Mouse (Mus musculus) stomach, embryonic 15.5 days (tissue): ENCODE measurements at regions not wholly inside any gene's neighbourhood (a gene's known extent, or its start where the extent isn't known, plus 50 kb on each side); places are given as distances from the start of the nearest gene placed in this dataset.
"Not testable (repeated sequence)": the region's sequence is repeated elsewhere in the genome, so short reads cannot be mapped to it uniquely, and the experiment has no call there.

Experiments
- ATAC-seq: fragments of 200-750 bp; cut with Nextera tagmentation; 2 replicates; pipeline ENCODE4 v1.8.0; 2017; ENCODE audit warnings: low read depth, moderate number of reproducible peaks, moderate TSS enrichment; ENCODE audit not compliant: insufficient read depth, low FRiP score
- H3K27ac ChIP-seq: fragments of 300-500 bp; sonication (generic); 2 replicates; pipeline ENCODE4 v1.5.1; 2015; ENCODE audit warnings: mild to moderate bottlenecking, inconsistent platforms
- H3K27me3 ChIP-seq: fragments of 300-500 bp; sonication (generic); replicated peaks from 2 replicates; pipeline ENCODE4 v1.6.1; 2015; ENCODE audit warnings: inconsistent platforms
- H3K36me3 ChIP-seq: fragments of 300-500 bp; sonication (generic); 2 replicates; pipeline ENCODE4 v1.6.1; 2015; ENCODE audit warnings: inconsistent platforms
- H3K4me1 ChIP-seq: fragments of 300-500 bp; sonication (generic); 2 replicates; pipeline ENCODE4 v1.6.1; 2015; ENCODE audit warnings: inconsistent platforms
- H3K4me2 ChIP-seq: fragments of 300-500 bp; sonication (generic); 2 replicates; pipeline ENCODE4 v1.6.1; 2015; ENCODE audit warnings: mild to moderate bottlenecking, inconsistent platforms
- H3K4me3 ChIP-seq: fragments of 300-500 bp; sonication (generic); replicated peaks from 2 replicates; pipeline ENCODE4 v1.5.1; 2015; ENCODE audit warnings: inconsistent platforms
- H3K9ac ChIP-seq: fragments of 300-500 bp; sonication (generic); 2 replicates; pipeline ENCODE4 v1.6.1; 2015; ENCODE audit warnings: inconsistent platforms
- H3K9me3 ChIP-seq: fragments of 300-500 bp; sonication (generic); 2 replicates; pipeline ENCODE4 v1.6.1; 2016; ENCODE audit warnings: inconsistent platforms
- WGBS: fragments of 180-500 bp; shearing (Covaris S2); methylation state at CpG from one replicate; pipeline ENCODE4 v1.1.7; 2015; 5-methylcytosine and 5-hydroxymethylcytosine counted together

DNA sequence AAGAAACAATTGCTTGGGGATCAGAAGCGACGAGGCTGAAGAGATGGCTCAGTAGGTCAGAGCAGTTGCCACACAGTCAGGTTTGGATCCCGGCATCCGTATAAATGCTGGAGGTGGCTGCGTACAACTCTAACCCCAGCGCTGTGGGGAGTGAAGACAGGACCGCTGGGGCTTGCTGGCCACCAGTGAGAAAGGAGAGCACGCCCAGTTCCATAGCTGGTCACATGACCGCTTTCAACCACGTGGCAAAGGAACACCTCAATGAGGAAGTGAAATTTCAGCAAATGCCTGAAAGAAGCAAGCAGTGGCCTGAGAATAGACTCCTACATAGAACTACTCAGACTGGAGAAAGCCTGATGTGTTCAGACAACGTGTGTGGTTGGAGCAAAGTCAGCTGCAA lies 148.3 kb upstream of the Ipo5 start:
- peak; percentile 53; the same call in 1 of the 2 replicates for ATAC-seq
- H3K9ac ChIP-seq, result no peak overlapping the region
- H3K27ac ChIP-seq, result peak overlapping the region; percentile 26; the same call in 1 of the 2 replicates
- no peak overlapping the region for H3K4me3 ChIP-seq
- WGBS, result 67% methylated on average over 11 of the region's 11 CpGs
- no peaks in the 10 kb centered on the region for H3K27me3 ChIP-seq
- no peaks in the 10 kb centered on the region for H3K36me3 ChIP-seq
- H3K4me1 ChIP-seq, result 0 out of 2 replicates have a peak, but pooled peaks cover 3% of the 10 kb centered on the region
- no peaks in the 10 kb centered on the region for H3K9me3 ChIP-seq
- peak overlapping the region; percentile 17 for H3K4me2 ChIP-seq

DNA sequence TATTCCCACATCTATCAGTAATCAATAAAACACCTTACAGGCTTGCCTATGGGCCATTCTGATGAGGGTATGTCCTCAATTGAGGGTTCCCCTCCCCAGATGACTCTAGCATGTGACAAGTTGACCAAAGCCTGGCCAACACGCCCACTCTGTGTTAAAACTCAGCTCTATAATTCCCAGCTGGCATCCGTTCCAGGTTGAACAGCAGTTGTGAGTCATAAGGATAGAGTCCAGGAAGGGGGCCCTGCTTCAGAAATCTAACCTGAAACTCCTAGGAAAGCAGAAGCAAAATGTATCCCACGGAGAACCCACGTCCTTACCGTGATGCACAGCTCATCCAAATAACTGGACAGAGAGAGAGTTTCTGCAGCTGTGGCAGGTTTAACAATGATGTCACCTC lies 147.2 kb upstream of the Ipo5 start:
- 70% methylated on average over 5 of the region's 5 CpGs for WGBS
- no peak overlapping the region for H3K9ac ChIP-seq
- ATAC-seq, result no peak
- no peaks in the 10 kb centered on the region for H3K27me3 ChIP-seq
- H3K36me3 ChIP-seq, result no peaks in the 10 kb centered on the region
- H3K4me1 ChIP-seq, result 0 out of 2 replicates have a peak, but pooled peaks cover 3% of the 10 kb centered on the region
- H3K4me3 ChIP-seq, result no peak overlapping the region
- H3K27ac ChIP-seq, result no peak overlapping the region
- no peaks in the 10 kb centered on the region for H3K9me3 ChIP-seq
- H3K4me2 ChIP-seq, result no peak overlapping the region

- Histone ChIP-seq H3K4me3 (no peak overlapping the region), H3K27me3 (no peaks in the 10 kb centered on the region), H3K36me3 (no peaks in the 10 kb centered on the region), H3K4me1 (0 out of 2 replicates have a peak, but pooled peaks cover 3% of the 10 kb centered on the region), H3K9ac (no peak overlapping the region), H3K9me3 (no peaks in the 10 kb centered on the region), H3K4me2 (no peak overlapping the region), H3K27ac (no peak overlapping the region)
- no peak for ATAC-seq
- 64% methylated on average over 3 of the region's 3 CpGs for WGBS
Observed at GRCm38 (mm10) chr14:120764386-120764785, 146.6 kb upstream of the Ipo5 start.

DNA sequence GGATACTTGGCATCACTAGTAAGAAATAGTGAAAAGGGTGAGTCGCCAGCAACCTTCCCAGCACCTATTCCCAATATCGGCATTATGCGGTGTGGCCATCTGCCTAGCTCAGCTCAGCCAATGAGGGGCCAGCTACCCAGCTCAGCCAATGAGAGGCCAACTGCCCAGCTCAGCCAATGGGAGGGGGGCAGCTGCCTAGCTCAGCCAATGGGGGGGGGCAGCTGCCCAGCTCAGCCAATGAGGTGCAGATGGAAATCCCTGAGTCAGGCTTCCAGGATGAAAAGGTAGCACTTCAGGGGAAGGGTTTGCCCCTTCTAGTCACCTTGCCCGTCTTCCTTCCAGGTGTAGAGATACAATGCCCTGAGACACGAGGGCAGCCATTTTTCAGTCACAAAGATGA lies 144.6 kb upstream of the Ipo5 start:
- ATAC-seq, result no peak
- Histone ChIP-seq H3K4me2 (no peak overlapping the region), H3K27ac (no peak overlapping the region), H3K9ac (no peak overlapping the region), H3K9me3 (no peaks in the 10 kb centered on the region), H3K36me3 (no peaks in the 10 kb centered on the region), H3K27me3 (no peaks in the 10 kb centered on the region), H3K4me3 (no peak overlapping the region), H3K4me1 (0 out of 2 replicates have a peak, but pooled peaks cover 3% of the 10 kb centered on the region)
- WGBS, result 86% methylated on average over 5 of the region's 5 CpGs

DNA sequence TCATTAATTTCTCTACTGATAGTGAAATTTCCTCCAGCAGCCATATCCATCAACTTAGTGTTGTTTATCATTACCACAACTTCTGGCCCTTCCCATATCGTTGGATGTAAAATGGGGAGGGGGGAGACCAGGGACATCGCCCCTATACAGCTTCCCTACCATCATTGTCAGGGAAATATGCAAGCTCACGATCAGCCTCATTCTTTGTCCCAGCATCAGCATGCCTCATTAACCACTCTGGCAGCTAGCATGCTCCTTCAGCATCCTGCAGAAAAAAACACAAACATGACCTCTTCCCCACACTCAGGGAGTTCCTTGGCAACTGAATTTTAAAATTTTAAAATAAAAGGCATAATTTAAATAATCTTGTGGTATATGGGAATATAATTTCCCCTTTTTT lies 140.4 kb upstream of the Ipo5 start:
- no peaks in the 10 kb centered on the region for H3K27me3 ChIP-seq
- no peak overlapping the region for H3K4me3 ChIP-seq
- no peak overlapping the region for H3K4me2 ChIP-seq
- H3K9me3 ChIP-seq, result no peaks in the 10 kb centered on the region
- no peaks in the 10 kb centered on the region for H3K36me3 ChIP-seq
- no peak overlapping the region for H3K27ac ChIP-seq
- ATAC-seq, result no peak
- H3K9ac ChIP-seq, result no peak overlapping the region
- WGBS, result 75% methylated on average over 3 of the region's 3 CpGs
- H3K4me1 ChIP-seq, result no peaks in the 10 kb centered on the region

DNA sequence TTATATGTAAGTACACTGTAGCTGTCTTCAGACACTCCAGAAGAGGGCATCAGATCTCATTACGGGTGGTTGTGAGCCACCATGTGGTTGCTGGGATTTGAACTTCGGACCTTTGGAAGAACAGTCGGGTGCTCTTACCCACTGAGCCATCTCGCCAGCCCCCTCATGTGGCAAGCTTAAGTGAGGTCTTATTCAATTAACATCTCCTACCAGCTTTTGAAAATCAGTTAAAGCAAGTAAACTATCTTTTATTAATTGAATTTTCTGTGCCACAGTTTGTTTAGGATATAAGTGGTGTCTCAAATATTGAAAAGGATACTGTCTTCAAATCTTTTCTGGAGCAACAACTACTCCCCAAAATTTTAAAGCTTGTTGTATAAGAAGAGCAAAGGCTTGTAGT lies 138.0 kb upstream of the Ipo5 start:
- H3K4me1 ChIP-seq, H3K9ac ChIP-seq, ATAC-seq, H3K4me2 ChIP-seq, H3K4me3 ChIP-seq, H3K27me3 ChIP-seq, H3K9me3 ChIP-seq, H3K36me3 ChIP-seq, H3K27ac ChIP-seq: not testable (repeated sequence)
- 79% methylated on average over 4 of the region's 4 CpGs for WGBS

DNA sequence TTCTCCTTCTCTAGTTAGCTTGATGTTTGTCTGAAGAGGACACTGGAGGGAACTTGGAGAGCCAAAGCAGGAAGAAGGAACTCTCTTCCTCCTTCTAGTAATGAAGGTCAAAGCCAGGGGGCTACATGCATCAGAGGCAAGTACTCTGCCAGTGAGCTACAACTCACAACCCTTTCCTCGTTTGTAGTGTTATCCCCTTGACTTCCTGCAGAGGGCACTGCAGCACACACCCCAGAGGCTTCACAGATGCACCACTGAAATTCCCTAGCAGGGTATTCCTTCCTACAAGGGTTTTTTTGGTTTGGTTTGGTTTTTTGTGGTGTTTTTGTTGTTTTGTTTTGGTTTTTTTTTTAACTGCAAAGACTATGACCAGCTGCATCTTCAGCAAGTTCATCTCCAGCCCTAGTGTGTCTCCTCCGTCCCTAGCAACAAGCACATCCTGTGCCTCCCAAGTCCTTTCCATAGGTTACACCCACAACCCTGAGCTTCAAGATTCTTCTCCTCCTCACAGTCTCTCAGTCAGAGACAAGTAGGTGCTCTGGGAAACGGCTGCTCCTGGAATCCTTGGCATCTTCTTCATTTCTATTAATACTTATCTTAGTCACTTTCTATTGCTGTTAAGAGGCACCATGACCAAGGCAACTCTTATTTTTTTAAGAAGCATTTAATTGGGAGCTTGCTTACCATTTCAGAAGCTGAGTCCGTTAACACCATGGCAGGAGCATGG lies 119.0 kb upstream of the Ipo5 start:
- no peak overlapping the region for H3K9ac ChIP-seq
- no peaks in the 10 kb centered on the region for H3K27me3 ChIP-seq
- H3K27ac ChIP-seq, result no peak overlapping the region
- H3K4me3 ChIP-seq, result no peak overlapping the region
- no peaks in the 10 kb centered on the region for H3K9me3 ChIP-seq
- WGBS, result 76% methylated on average over 4 of the region's 4 CpGs
- H3K36me3 ChIP-seq, result no peaks in the 10 kb centered on the region
- H3K4me2 ChIP-seq, result no peak overlapping the region
- no peak for ATAC-seq
- H3K4me1 ChIP-seq, result no peaks in the 10 kb centered on the region

GRCm38 (mm10) chr14:120797916-120798490 lies 113.0 kb upstream of the Ipo5 start:
- Histone ChIP-seq H3K36me3 (no peaks in the 10 kb centered on the region), H3K4me3 (no peak overlapping the region), H3K4me1 (no peaks in the 10 kb centered on the region), H3K27ac (no peak overlapping the region), H3K27me3 (no peaks in the 10 kb centered on the region), H3K4me2 (no peak overlapping the region), H3K9me3 (no peaks in the 10 kb centered on the region), H3K9ac (no peak overlapping the region)
- 59% methylated on average over 7 of the region's 7 CpGs for WGBS
- ATAC-seq, result no peak

DNA sequence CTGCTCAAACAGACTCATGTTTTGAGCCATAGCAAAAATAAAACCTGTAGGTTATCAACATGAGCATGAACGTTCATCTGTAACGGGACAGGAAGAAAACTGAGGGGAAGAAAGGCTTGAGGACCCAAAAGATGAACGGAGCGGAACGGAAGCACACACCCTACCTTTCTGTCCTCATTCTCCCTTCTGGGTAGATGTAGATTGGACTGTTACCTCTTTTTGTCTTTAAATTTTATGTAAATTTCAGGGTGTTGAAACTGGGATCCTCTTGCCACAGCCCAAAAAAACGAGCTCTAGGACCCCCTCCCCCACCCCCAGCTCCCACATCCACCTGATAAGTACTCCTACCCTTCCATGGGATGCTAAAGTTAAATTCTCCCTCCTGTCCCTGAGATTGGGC lies 107.8 kb upstream of the Ipo5 start:
- Histone ChIP-seq H3K9ac (no peak overlapping the region), H3K4me2 (no peak overlapping the region), H3K27ac (no peak overlapping the region), H3K36me3 (no peaks in the 10 kb centered on the region), H3K4me3 (no peak overlapping the region), H3K4me1 (0 out of 2 replicates have a peak, but pooled peaks cover 5% of the 10 kb centered on the region), H3K9me3 (no peaks in the 10 kb centered on the region), H3K27me3 (no peaks in the 10 kb centered on the region)
- WGBS, result 74% methylated on average over 6 of the region's 6 CpGs
- no peak for ATAC-seq

GRCm38 (mm10) chr14:120803739-120804138 lies 107.3 kb upstream of the Ipo5 start:
- ATAC-seq, result no peak
- Histone ChIP-seq H3K4me3 (no peak overlapping the region), H3K27me3 (no peaks in the 10 kb centered on the region), H3K27ac (no peak overlapping the region), H3K9ac (no peak overlapping the region), H3K36me3 (no peaks in the 10 kb centered on the region), H3K9me3 (no peaks in the 10 kb centered on the region), H3K4me2 (peak overlapping the region; percentile 21), H3K4me1 (0 out of 2 replicates have a peak, but pooled peaks cover 5% of the 10 kb centered on the region)
- WGBS, result 29% methylated on average over 12 of the region's 12 CpGs

GRCm38 (mm10) chr14:120804183-120804848 lies 106.7 kb upstream of the Ipo5 start:
- no peaks in the 10 kb centered on the region for H3K27me3 ChIP-seq
- H3K36me3 ChIP-seq, result no peaks in the 10 kb centered on the region
- WGBS, result 39% methylated on average over 7 of the region's 7 CpGs
- H3K4me3 ChIP-seq, result no peak overlapping the region
- no peak for ATAC-seq
- no peak overlapping the region for H3K9ac ChIP-seq
- H3K9me3 ChIP-seq, result no peaks in the 10 kb centered on the region
- H3K4me1 ChIP-seq, result 0 out of 2 replicates have a peak, but pooled peaks cover 5% of the 10 kb centered on the region
- H3K27ac ChIP-seq, result no peak overlapping the region
- H3K4me2 ChIP-seq, result peak overlapping the region; percentile 21; the same call in 1 of the 2 replicates

DNA sequence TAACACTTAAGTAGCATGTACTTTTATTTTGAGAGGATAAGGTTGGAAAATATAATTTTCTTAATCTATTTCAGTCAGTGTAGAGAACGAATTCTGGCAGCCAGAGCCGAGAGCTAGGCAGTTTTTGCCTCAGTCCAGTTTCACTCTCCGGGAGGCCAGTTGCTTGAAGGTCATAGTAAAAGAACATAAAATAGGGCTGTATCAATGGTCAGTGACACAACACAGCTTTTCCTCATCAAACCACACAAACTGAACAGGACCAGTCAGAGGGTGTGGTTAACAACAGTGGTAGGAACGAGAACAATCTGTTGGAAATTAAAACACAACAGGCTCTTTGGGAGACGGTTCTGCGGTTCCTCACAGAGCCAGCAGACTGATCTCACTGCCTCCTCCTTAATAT lies 105.9 kb upstream of the Ipo5 start:
- H3K4me2 ChIP-seq, result no peak overlapping the region
- 0 out of 2 replicates have a peak, but pooled peaks cover 5% of the 10 kb centered on the region for H3K4me1 ChIP-seq
- no peaks in the 10 kb centered on the region for H3K27me3 ChIP-seq
- H3K9ac ChIP-seq, result no peak overlapping the region
- H3K36me3 ChIP-seq, result no peaks in the 10 kb centered on the region
- H3K4me3 ChIP-seq, result no peak overlapping the region
- 53% methylated on average over 6 of the region's 6 CpGs for WGBS
- ATAC-seq, result 0 out of 2 replicates have a peak, but pooled peaks have one; percentile 27
- H3K27ac ChIP-seq, result no peak overlapping the region
- H3K9me3 ChIP-seq, result no peaks in the 10 kb centered on the region
